In the genomic region with DNA sequence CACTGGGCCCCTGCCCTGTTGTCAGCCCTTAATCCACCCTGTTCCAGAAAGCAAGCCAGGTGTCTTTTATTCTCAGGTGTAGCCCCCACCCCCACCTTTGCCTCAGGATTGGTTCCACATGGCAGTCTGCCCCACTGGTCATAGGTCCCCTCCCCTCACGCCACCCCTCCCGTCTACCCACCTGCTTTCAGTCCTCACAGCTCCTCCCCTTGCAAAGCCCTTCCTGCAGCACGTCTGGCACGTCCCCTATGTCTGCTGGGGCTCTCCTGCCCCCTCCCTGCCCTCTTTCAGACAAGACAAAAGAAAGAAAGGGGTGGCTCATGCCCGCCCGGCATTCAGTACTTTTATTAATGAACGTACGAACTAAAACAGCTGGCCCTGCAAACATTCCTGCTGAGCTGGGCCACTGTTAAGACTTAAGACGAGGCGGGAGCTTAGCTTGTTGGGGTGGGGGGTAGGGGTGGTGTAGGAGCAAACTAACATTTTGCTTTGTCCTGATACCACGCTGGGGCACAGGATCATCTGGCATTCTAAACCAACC, we compare ENCODE assay signal across 11 mouse cellular contexts. TPM values are rescaled to one million over a fixed set of nuclear protein-coding genes. Genes with fewer than 3 reads are reported as not detected.
DNase-seq lines count a peak whose midpoint lies in the region; ATAC-seq and TF ChIP-seq lines count a peak whose summit lies in the region.
"Had no signal": no experiment of that assay in that cellular context is flagged by ENCODE, and none has a peak within 500 bp of the region (broad histone marks: within the 10 kb centered on the region; RNA-seq: fewer than 3 reads in every experiment).

No protein-coding gene starts in this region.

- no peak overlapping the region for H3K9ac ChIP-seq in heart, embryonic 15.5 days
- H3K9ac ChIP-seq in heart, embryonic 11.5 days (ENCODE audit: low read depth, low read length), result no peak overlapping the region
- peak overlapping the region; percentile 41 for H3K9ac ChIP-seq in forebrain, embryonic 11.5 days (ENCODE audit: low read length)
- no peak overlapping the region for H3K9ac ChIP-seq in limb, embryonic 13.5 days

- H3K9me3 ChIP-seq in heart, embryonic 15.5 days (replicated peaks), result no peaks in the 10 kb centered on the region
- H3K9me3 ChIP-seq in heart, embryonic 11.5 days (replicated peaks; ENCODE audit: control insufficient read depth, low read length), result peaks cover 3% of the 10 kb centered on the region; the same call in 1 of the 2 replicates
- H3K9me3 ChIP-seq in forebrain, embryonic 11.5 days (ENCODE audit: control insufficient read depth, low read length), result no peaks in the 10 kb centered on the region; the same call in 1 of the 2 replicates
- H3K9me3 ChIP-seq in limb, embryonic 13.5 days, result peaks cover 5% of the 10 kb centered on the region; the same call in 1 of the 2 replicates

- H3K36me3 ChIP-seq in heart, embryonic 15.5 days, result no peaks in the 10 kb centered on the region
- no peaks in the 10 kb centered on the region for H3K36me3 ChIP-seq in heart, embryonic 11.5 days (ENCODE audit: control insufficient read depth, insufficient read depth, low read length)
- no peaks in the 10 kb centered on the region for H3K36me3 ChIP-seq in forebrain, embryonic 11.5 days (ENCODE audit: control insufficient read depth, insufficient read depth, low read length)
- no peaks in the 10 kb centered on the region for H3K36me3 ChIP-seq in limb, embryonic 13.5 days
- H3K36me3 ChIP-seq in thymus, adult 2 months (ENCODE audit: control insufficient read depth, insufficient read depth, low read length), result no peaks in the 10 kb centered on the region

- DNase-seq in forebrain, embryonic 11.5 days (ENCODE audit: low spot score), result peak; percentile 89
- peak; percentile 53 for DNase-seq in retina, embryonic 14.5 days (ENCODE audit: low spot score)
- DNase-seq in kidney, postnatal 36 days, result no peak
- no peak for DNase-seq in urinary bladder, postnatal 4 days (ENCODE audit: low spot score in 2 of 2)
- DNase-seq in thymus, adult 2 months, result no peak
- DNase-seq: adrenal gland, postnatal 36 days had no signal

- no peak for TF ChIP-seq CTCF in thymus, adult 2 months (IDR thresholded peaks at IDR 0.05; ENCODE audit: borderline replicate concordance, control insufficient read depth, extremely low read depth, insufficient read depth, low read length, poor library complexity)

- no peak overlapping the region for H3K4me2 ChIP-seq in heart, embryonic 15.5 days
- no peak overlapping the region for H3K4me2 ChIP-seq in heart, embryonic 11.5 days
- H3K4me2 ChIP-seq in forebrain, embryonic 11.5 days (ENCODE audit: low read depth, low read length, severe bottlenecking), result peak overlapping the region; percentile 15; the same call in 1 of the 2 replicates
- H3K4me2 ChIP-seq in limb, embryonic 13.5 days (replicated peaks), result peak overlapping the region; percentile 19; the same call in 1 of the 2 replicates

- ATAC-seq in heart, embryonic 15.5 days (replicated peaks; ENCODE audit: insufficient number of reproducible peaks, insufficient read depth, low FRiP score, low read depth), result 0 out of 2 replicates have a peak, but pooled peaks have one; percentile 43
- ATAC-seq in heart, embryonic 11.5 days (replicated peaks; ENCODE audit: insufficient number of reproducible peaks, low FRiP score, low TSS enrichment), result no peak
- peak; percentile 92 for ATAC-seq in forebrain, embryonic 11.5 days (replicated peaks; ENCODE audit: low FRiP score)
- peak; percentile 81 for ATAC-seq in limb, embryonic 13.5 days (ENCODE audit: low FRiP score, low read depth)

- no peak for TF ChIP-seq POLR2A in thymus, adult 2 months (IDR thresholded peaks at IDR 0.05; ENCODE audit: control insufficient read depth, extremely low read depth, insufficient read depth, low read length, poor library complexity)

- no peaks in the 10 kb centered on the region for H3K27me3 ChIP-seq in heart, embryonic 15.5 days
- H3K27me3 ChIP-seq in heart, embryonic 11.5 days (ENCODE audit: control insufficient read depth, insufficient read depth, low read length), result no peaks in the 10 kb centered on the region
- no peaks in the 10 kb centered on the region for H3K27me3 ChIP-seq in forebrain, embryonic 11.5 days (ENCODE audit: control insufficient read depth, insufficient read depth, low read length)
- H3K27me3 ChIP-seq in limb, embryonic 13.5 days, result no peaks in the 10 kb centered on the region
- H3K27me3 ChIP-seq in thymus, adult 2 months (ENCODE audit: control insufficient read depth, insufficient read depth, low read length), result no peaks in the 10 kb centered on the region

- WGBS in heart, embryonic 15.5 days, result 42% methylated on average over 11 of the region's 11 CpGs
- WGBS in heart, embryonic 11.5 days (ENCODE audit: insufficient replicate concordance), result 27% methylated on average over 11 of the region's 11 CpGs
- 5% methylated on average over 11 of the region's 11 CpGs for WGBS in forebrain, embryonic 11.5 days
- 6% methylated on average over 11 of the region's 11 CpGs for WGBS in limb, embryonic 13.5 days
- 69% methylated on average over 11 of the region's 11 CpGs for WGBS in thymus, adult 2 months

- peaks cover 3% of the 10 kb centered on the region; the same call in 1 of the 2 replicates for H3K4me1 ChIP-seq in heart, embryonic 15.5 days (replicated peaks)
- no peaks in the 10 kb centered on the region for H3K4me1 ChIP-seq in heart, embryonic 11.5 days (ENCODE audit: control insufficient read depth, insufficient read depth, low read length)
- H3K4me1 ChIP-seq in forebrain, embryonic 11.5 days (replicated peaks; ENCODE audit: control insufficient read depth, insufficient read depth, low read length), result peaks cover 13% of the 10 kb centered on the region
- H3K4me1 ChIP-seq in limb, embryonic 13.5 days, result peaks cover 23% of the 10 kb centered on the region
- no peaks in the 10 kb centered on the region for H3K4me1 ChIP-seq in thymus, adult 2 months (replicated peaks; ENCODE audit: control insufficient read depth, insufficient read depth, low read length)

- H3K27ac ChIP-seq in heart, embryonic 15.5 days, result no peak overlapping the region
- H3K27ac ChIP-seq in heart, embryonic 11.5 days (ENCODE audit: low read depth, low read length), result no peak overlapping the region
- peak overlapping the region; percentile 91 for H3K27ac ChIP-seq in forebrain, embryonic 11.5 days (ENCODE audit: low read depth, low read length)
- peak overlapping the region; percentile 70 for H3K27ac ChIP-seq in limb, embryonic 13.5 days
- H3K27ac ChIP-seq in thymus, adult 2 months (ENCODE audit: control insufficient read depth, insufficient read depth, low read length), result no peak overlapping the region
- H3K27ac ChIP-seq: macrophage had no signal

- no peak overlapping the region for H3K4me3 ChIP-seq in heart, embryonic 15.5 days
- no peak overlapping the region for H3K4me3 ChIP-seq in heart, embryonic 11.5 days (ENCODE audit: low read depth, low read length)
- H3K4me3 ChIP-seq in forebrain, embryonic 11.5 days (ENCODE audit: low read depth, low read length), result no peak overlapping the region
- H3K4me3 ChIP-seq in limb, embryonic 13.5 days, result no peak overlapping the region
- H3K4me3 ChIP-seq in thymus, adult 2 months (ENCODE audit: control insufficient read depth, insufficient read depth, low read length), result no peak overlapping the region
- H3K4me3 ChIP-seq: erythroblast, embryonic 14.5 days had no signal

RNA-seq across cellular contexts. Expression of gene Igfbp2, which starts 18.2 kb away (rescaled TPM):
- 44.4 and 85.9 TPM in 2 replicates for polyA plus RNA-seq in heart, embryonic 15.5 days (2015; fragmentation: Nextera tagmentation; extraction: Ambion mirVana)
- polyA plus RNA-seq in heart, embryonic 11.5 days (2014; fragmentation: Nextera tagmentation; extraction: Ambion mirVana), result 87.8 and 88.7 TPM in 2 replicates
- 708 and 809 TPM in 2 replicates for polyA plus RNA-seq in forebrain, embryonic 11.5 days (2014; fragmentation: Nextera tagmentation; extraction: Ambion mirVana)
- 344 and 367 TPM in 2 replicates for polyA plus RNA-seq in limb, embryonic 13.5 days (2015; fragmentation: Nextera tagmentation; extraction: Ambion mirVana)
- polyA plus RNA-seq in thymus, adult 2 months (2012; rRNA removed), result 13.3 and 16.4 TPM in 2 replicates
- polyA plus RNA-seq: macrophage had no signal

Comparison
In these comparisons a context has a peak if more than half of its experiments do, and no peak if none do; other contexts are left out.
1. H3K27ac ChIP-seq: peak in forebrain, embryonic 11.5 days (single experiment) and limb, embryonic 13.5 days (single experiment); none in heart, embryonic 15.5 days (single experiment), heart, embryonic 11.5 days (single experiment) and thymus, adult 2 months (single experiment).
2. H3K4me2 ChIP-seq: peak in forebrain, embryonic 11.5 days (single experiment) and limb, embryonic 13.5 days (single experiment); none in heart, embryonic 15.5 days (single experiment) and heart, embryonic 11.5 days (single experiment).
3. DNase-seq: peak in forebrain, embryonic 11.5 days (single experiment) and retina, embryonic 14.5 days (single experiment); none in kidney, postnatal 36 days (0 of 2), urinary bladder, postnatal 4 days (0 of 2) and thymus, adult 2 months (single experiment).